Mouse (Mus musculus) intestine, embryonic 16.5 days (tissue): ENCODE data around the gene Rpp30. TPM values are rescaled to one million over a fixed set of nuclear protein-coding genes. Genes with fewer than 3 reads are reported as not detected.

ENCODE experiments used
- ATAC-seq: fragments of 200-750 bp; cut with Nextera tagmentation; 2 replicates; pipeline ENCODE4 v1.8.0; 2017; ENCODE audit warnings: moderate TSS enrichment, moderate library complexity
- H3K27ac ChIP-seq: fragments of 300-500 bp; sonication (generic); 2 replicates; pipeline ENCODE4 v1.5.1; 2014; ENCODE audit warnings: mild to moderate bottlenecking, low read length
- H3K27me3 ChIP-seq: fragments of 300-500 bp; sonication (generic); replicated peaks from 2 replicates; pipeline ENCODE4 v1.6.1; 2014; ENCODE audit warnings: low read length, control low read depth, mixed read lengths; ENCODE audit not compliant: control insufficient read depth, insufficient read depth
- H3K36me3 ChIP-seq: fragments of 300-500 bp; sonication (generic); 2 replicates; pipeline ENCODE4 v1.6.1; 2014; ENCODE audit warnings: low read length, control low read depth; ENCODE audit not compliant: control insufficient read depth, insufficient read depth
- H3K4me1 ChIP-seq: fragments of 300-500 bp; sonication (generic); 2 replicates; pipeline ENCODE4 v1.6.1; 2014; ENCODE audit warnings: low read length, control low read depth, mixed read lengths; ENCODE audit not compliant: control insufficient read depth, insufficient read depth
- H3K4me2 ChIP-seq: fragments of 300-500 bp; sonication (generic); 2 replicates; pipeline ENCODE4 v1.6.1; 2014; ENCODE audit warnings: low read depth, low read length, control low read depth
- H3K4me3 ChIP-seq: fragments of 300-500 bp; sonication (generic); 2 replicates; pipeline ENCODE4 v1.5.1; 2014; ENCODE audit warnings: mild to moderate bottlenecking, low read length
- H3K9ac ChIP-seq: fragments of 300-500 bp; sonication (generic); 2 replicates; pipeline ENCODE4 v1.6.1; 2014; ENCODE audit warnings: low read depth, low read length
- H3K9me3 ChIP-seq: fragments of 300-500 bp; sonication (generic); 2 replicates; pipeline ENCODE4 v1.6.1; 2016; ENCODE audit warnings: low read length, control low read depth; ENCODE audit not compliant: control insufficient read depth
- WGBS: fragments of 180-500 bp; shearing (Covaris S2); extraction: QIAGEN DNeasy Blood & Tissue Kit; methylation state at CpG from one replicate; pipeline ENCODE4 v1.1.7; 2014; 5-methylcytosine and 5-hydroxymethylcytosine counted together
- polyA plus RNA-seq: library from polyadenylated mRNA; unstranded; fragments of >200 nt; fragmentation: Nextera tagmentation; extraction: Ambion mirVana; gene quantifications from 2 replicates; pipeline ENCODE4 v1.2.1, GENCODE M21; 2015

Rpp30 gene
- 51.8 and 57.5 TPM in 2 replicates for polyA plus RNA-seq

- peak within 1 kb of the TSS; percentile 75 for H3K9ac ChIP-seq
- H3K27ac ChIP-seq = peak within 1 kb of the TSS; percentile 30
- no peaks in the 10 kb centered on the region for H3K27me3 ChIP-seq
- WGBS = 2% methylated on average over 34 of the region's 34 CpGs
- peaks cover 4% of the 10 kb centered on the region; the same call in 1 of the 2 replicates for H3K36me3 ChIP-seq
- peak within 1 kb of the TSS; percentile 74 for H3K4me3 ChIP-seq
- H3K9me3 ChIP-seq = no peaks in the 10 kb centered on the region
- H3K4me1 ChIP-seq = peaks cover 2% of the 10 kb centered on the region; the same call in 1 of the 2 replicates
- peak; percentile 96 for ATAC-seq
- H3K4me2 ChIP-seq = peak within 1 kb of the TSS; percentile 84
Measured at GRCm38 (mm10) chr19:36083262-36084225, at the start of gene Rpp30. Rpp30 (plus strand) TSS chr19:36083716.

- Histone ChIP-seq H3K9me3 (no peaks in the 10 kb centered on the region), H3K4me1 (no peaks in the 10 kb centered on the region), H3K4me2 (no peak overlapping the region), H3K27ac (no peak overlapping the region), H3K9ac (no peak overlapping the region), H3K36me3 (no peaks in the 10 kb centered on the region), H3K4me3 (no peak overlapping the region), H3K27me3 (no peaks in the 10 kb centered on the region)
- WGBS = 76% methylated on average over 7 of the region's 7 CpGs
- ATAC-seq = no peak
Measured at GRCm38 (mm10) chr19:36046046-36046445, 37.5 kb upstream of the Rpp30 start.

GRCm38 (mm10) chr19:36056502-36057221 lies 26.9 kb upstream of the Rpp30 start:
- H3K36me3 ChIP-seq = no peaks in the 10 kb centered on the region
- H3K4me3 ChIP-seq = peak overlapping the region; percentile 58
- WGBS = 8% methylated on average over 49 of the region's 49 CpGs
- H3K4me2 ChIP-seq = peak overlapping the region; percentile 93
- no peaks in the 10 kb centered on the region for H3K9me3 ChIP-seq
- no peak overlapping the region for H3K27ac ChIP-seq
- H3K9ac ChIP-seq = peak overlapping the region; percentile 48
- peaks cover 35% of the 10 kb centered on the region for H3K27me3 ChIP-seq
- ATAC-seq = peak; percentile 53
- peaks cover 10% of the 10 kb centered on the region for H3K4me1 ChIP-seq

GRCm38 (mm10) chr19:36057231-36057811 lies 26.2 kb upstream of the Rpp30 start, which contains the start of gene Htr7:
Htr7 (minus strand) TSS chr19:36057507.
- Histone ChIP-seq H3K9me3 (no peaks in the 10 kb centered on the region), H3K4me3 (peak within 1 kb of the TSS; percentile 58), H3K4me1 (peaks cover 10% of the 10 kb centered on the region), H3K36me3 (no peaks in the 10 kb centered on the region), H3K4me2 (peak within 1 kb of the TSS; percentile 93), H3K27me3 (peaks cover 35% of the 10 kb centered on the region), H3K27ac (no peak within 1 kb of the TSS), H3K9ac (peak within 1 kb of the TSS; percentile 48)
- peak; percentile 84 for ATAC-seq
- WGBS = under 1% methylated on average over 73 of the region's 86 CpGs

- no peak overlapping the region for H3K4me2 ChIP-seq
- WGBS = 56% methylated on average over 2 of the region's 2 CpGs
- H3K4me3 ChIP-seq = no peak overlapping the region
- no peak overlapping the region for H3K9ac ChIP-seq
- ATAC-seq = no peak
- no peaks in the 10 kb centered on the region for H3K9me3 ChIP-seq
- H3K27ac ChIP-seq = no peak overlapping the region
- peaks cover 8% of the 10 kb centered on the region; the same call in 1 of the 2 replicates for H3K27me3 ChIP-seq
- no peaks in the 10 kb centered on the region for H3K36me3 ChIP-seq
- H3K4me1 ChIP-seq = no peaks in the 10 kb centered on the region
Measured at GRCm38 (mm10) chr19:36062801-36063529, 20.6 kb upstream of the Rpp30 start.

- Histone ChIP-seq H3K27ac (no peak overlapping the region), H3K9me3 (no peaks in the 10 kb centered on the region), H3K4me1 (peaks cover 2% of the 10 kb centered on the region; the same call in 1 of the 2 replicates), H3K36me3 (no peaks in the 10 kb centered on the region), H3K9ac (peak overlapping the region; percentile 75), H3K4me2 (peak overlapping the region; percentile 84), H3K27me3 (no peaks in the 10 kb centered on the region), H3K4me3 (peak overlapping the region; percentile 74)
- peak; percentile 76 for ATAC-seq
- 49% methylated on average over 7 of the region's 7 CpGs for WGBS
Measured at GRCm38 (mm10) chr19:36082606-36083261, 782 bp upstream of the Rpp30 start.

GRCm38 (mm10) chr19:36090781-36091180 lies 7.3 kb downstream of the Rpp30 start:
- H3K4me3 ChIP-seq = no peak overlapping the region
- WGBS = 47% methylated on average over 5 of the region's 5 CpGs
- no peak overlapping the region for H3K27ac ChIP-seq
- H3K9ac ChIP-seq = no peak overlapping the region
- H3K36me3 ChIP-seq = peaks cover 4% of the 10 kb centered on the region
- no peaks in the 10 kb centered on the region for H3K4me1 ChIP-seq
- H3K4me2 ChIP-seq = no peak overlapping the region
- H3K9me3 ChIP-seq = no peaks in the 10 kb centered on the region
- ATAC-seq = no peak
- H3K27me3 ChIP-seq = no peaks in the 10 kb centered on the region

GRCm38 (mm10) chr19:36097194-36097593 lies 13.7 kb downstream of the Rpp30 start:
- H3K27me3 ChIP-seq = no peaks in the 10 kb centered on the region
- 89% methylated on average over 3 of the region's 3 CpGs for WGBS
- H3K4me1 ChIP-seq = no peaks in the 10 kb centered on the region
- no peak overlapping the region for H3K4me2 ChIP-seq
- H3K9ac ChIP-seq = no peak overlapping the region
- ATAC-seq = no peak
- peaks cover 7% of the 10 kb centered on the region for H3K36me3 ChIP-seq
- no peak overlapping the region for H3K27ac ChIP-seq
- H3K4me3 ChIP-seq = no peak overlapping the region
- no peaks in the 10 kb centered on the region for H3K9me3 ChIP-seq
